Mouse (Mus musculus) A20 (cell line): ENCODE measurements at regions not wholly inside any gene's neighbourhood (a gene's known extent, or its start where the extent isn't known, plus 50 kb on each side); places are given as distances from the start of the nearest gene placed in this dataset.

Experiments used
- DNase-seq: peaks from one replicate; pipeline ENCODE4 v3.0.0-alpha.2; 2011; ENCODE audit warnings: low read depth, low spot score

DNA sequence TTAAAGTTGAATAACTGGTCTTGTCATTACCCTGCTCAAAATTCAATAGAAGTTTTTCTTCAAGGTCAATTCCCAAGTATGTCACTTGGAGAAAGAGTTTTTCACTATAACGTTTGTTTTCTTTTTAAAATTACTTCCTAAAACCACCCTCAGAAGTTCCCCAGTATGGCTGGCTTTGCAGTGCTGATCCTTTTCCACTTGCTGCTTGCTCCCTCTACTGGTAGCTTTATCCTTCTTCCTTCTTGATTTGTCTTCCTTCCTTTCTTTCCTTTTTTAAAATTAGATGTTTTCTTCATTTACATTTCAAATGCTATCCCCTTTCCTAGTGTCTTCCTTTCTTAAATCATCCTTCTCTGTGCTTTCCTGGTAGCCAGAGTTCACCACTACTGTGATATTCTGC lies 73.6 kb downstream of the Rtl3 start:
- peak; percentile 39 for DNase-seq
